In the genomic region with DNA sequence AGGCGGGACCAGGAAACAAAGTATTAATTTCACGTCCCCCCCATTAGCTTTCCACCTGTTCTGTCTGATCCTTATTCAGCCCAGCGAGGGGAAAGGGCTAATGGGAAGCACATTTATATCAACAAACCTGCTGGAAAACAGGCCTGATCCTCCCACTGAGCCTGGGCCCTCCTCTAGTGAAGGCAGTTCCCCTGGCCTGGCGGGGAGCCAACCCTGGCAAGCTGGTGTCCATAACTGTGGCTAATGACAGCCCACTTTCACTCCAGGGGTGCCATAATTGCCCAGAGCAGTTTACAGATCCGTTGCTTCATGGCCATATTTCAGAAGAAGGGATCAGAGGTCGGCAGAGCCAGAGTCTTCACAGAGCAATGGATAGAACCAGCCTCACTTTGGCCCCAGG, we compare ENCODE assay signal across 9 mouse cellular contexts.
DNase-seq lines count a peak whose midpoint lies in the region; ATAC-seq lines count a peak whose summit lies in the region.
"Had no signal": no experiment of that assay in that cellular context is flagged by ENCODE, and none has a peak within 500 bp of the region (broad histone marks: within the 10 kb centered on the region; RNA-seq: fewer than 3 reads in every experiment).

No protein-coding gene starts in this region.

- H3K27me3 ChIP-seq in limb, embryonic 13.5 days, result peaks cover 5% of the 10 kb centered on the region; the same call in 1 of the 2 replicates

- no peaks in the 10 kb centered on the region for H3K9me3 ChIP-seq in limb, embryonic 13.5 days

- ATAC-seq in limb, embryonic 13.5 days (ENCODE audit: low FRiP score, low read depth), result 0 out of 2 replicates have a peak, but pooled peaks have one; percentile 72

- H3K4me2 ChIP-seq in limb, embryonic 13.5 days (replicated peaks), result no peak overlapping the region

- no peak overlapping the region for H3K4me3 ChIP-seq in limb, embryonic 13.5 days

- intact Hi-C loops in left cerebral cortex, postnatal 4 days (cut with DNase I), result no loop called here
- intact Hi-C loops in left cerebral cortex, postnatal 36 days (cut with DNase I), result no loop called here

- no peaks in the 10 kb centered on the region for H3K36me3 ChIP-seq in limb, embryonic 13.5 days

- peak; percentile 48 to 76 for DNase-seq in cerebellum, postnatal 25 days
- no peak for DNase-seq in cerebellum, adult 9-10 months
- peak; percentile 92 for DNase-seq in left cerebral cortex, postnatal 4 days
- no peak for DNase-seq in left cerebral cortex, postnatal 36 days (ENCODE audit: low spot score in 2 of 2)
- peak; percentile 43 for DNase-seq in embryo, embryonic 10.5 days (ENCODE audit: low spot score)
- DNase-seq in left cerebral cortex, adult 18-20 months (ENCODE audit: low spot score in 2 of 2), result no peak
- no peak for DNase-seq in frontal cortex, postnatal 36 days (ENCODE audit: low spot score in 2 of 2)

- 15% methylated on average over 6 of the region's 6 CpGs for WGBS in limb, embryonic 13.5 days

- no peak overlapping the region for H3K27ac ChIP-seq in limb, embryonic 13.5 days
- H3K27ac ChIP-seq: liver, embryonic 14.5 days had no signal

- H3K9ac ChIP-seq in limb, embryonic 13.5 days, result no peak overlapping the region
- H3K9ac ChIP-seq: liver, embryonic 14.5 days had no signal

- peaks cover 24% of the 10 kb centered on the region for H3K4me1 ChIP-seq in limb, embryonic 13.5 days

Comparison
In these comparisons a context has a peak if more than half of its experiments do, and no peak if none do; other contexts are left out.
1. DNase-seq: peak in cerebellum, postnatal 25 days (2 of 2), left cerebral cortex, postnatal 4 days (single experiment) and embryo, embryonic 10.5 days (single experiment); none in cerebellum, adult 9-10 months (single experiment), left cerebral cortex, postnatal 36 days (0 of 2), left cerebral cortex, adult 18-20 months (0 of 2) and frontal cortex, postnatal 36 days (0 of 2).